Mouse (Mus musculus) adrenal gland, postnatal 36 days (tissue): ENCODE data around the gene Olfr1040. TPM values are rescaled to one million over a fixed set of nuclear protein-coding genes. Genes with fewer than 3 reads are reported as not detected.
"Not testable (repeated sequence)": the region's sequence is repeated elsewhere in the genome, so short reads cannot be mapped to it uniquely, and the experiment has no call there.

Experiments
- DNase-seq, 2 experiments: peaks; one replicate each; pipeline ENCODE4 v3.0.0; 2021; ENCODE audit warnings: mixed read lengths in 1 of 2
- long read RNA-seq, 2 experiments: library from polyadenylated mRNA; stranded (forward); transcript quantifications; one replicate each; pipeline ENCODE4 v2.0.0; 2021; ENCODE audit warnings: borderline sequencing depth in 2 of 2
- total RNA-seq, 2 experiments: library from RNA; stranded (reverse); gene quantifications; 2 replicates each; pipeline ENCODE4 v1.2.3; 2021

Gene Olfr1040
- not detected for total RNA-seq
- long read RNA-seq, experiment 1: 0 reads
- long read RNA-seq, experiment 2: 0 reads

DNA sequence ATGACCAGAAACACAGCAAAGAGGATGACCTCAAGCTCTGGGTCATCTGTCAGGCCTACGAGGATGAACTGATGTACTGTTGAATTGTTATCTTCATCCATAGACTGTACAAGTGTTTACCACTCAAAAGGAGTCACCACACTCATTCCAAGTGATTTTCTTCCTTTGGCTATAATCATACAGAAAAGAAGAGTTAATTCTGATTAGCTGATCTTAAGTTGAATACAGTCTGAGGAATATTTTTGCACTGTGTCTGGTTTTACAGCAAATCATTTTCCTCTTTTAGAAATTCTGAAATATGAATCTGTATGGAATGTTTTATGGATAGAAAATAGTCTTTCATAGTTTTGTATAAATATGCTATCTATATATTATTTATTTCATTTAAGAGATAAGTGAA is at the start of gene Olfr1040:
Olfr1040 (minus strand) TSS at position 101 of the 400 bp plus-strand sequence.
- no peak for DNase-seq

DNA sequence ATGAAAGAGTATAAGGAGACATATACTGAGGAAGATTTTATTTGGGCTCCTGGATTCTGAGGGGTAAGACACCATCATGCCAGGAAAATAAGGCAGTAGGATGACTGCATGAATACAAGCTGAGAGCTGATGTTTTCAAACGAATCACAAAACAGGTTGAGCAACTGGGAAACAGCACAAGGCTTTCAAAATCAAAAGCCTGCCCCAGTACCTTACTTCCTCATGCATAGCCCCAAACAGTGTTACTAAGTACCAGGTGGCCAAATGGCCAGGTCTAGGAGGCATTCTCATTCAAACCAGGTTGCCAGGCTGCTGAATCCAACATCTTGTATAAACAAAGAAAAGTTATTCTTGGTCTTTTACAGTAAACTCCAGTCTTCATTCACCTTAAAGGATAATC is 49.3 kb upstream of the Olfr1040 start:
- DNase-seq: no peak

- DNase-seq: no peak
Observed at GRCm38 (mm10) chr2:86185583-86185982, 39.1 kb upstream of the Olfr1040 start, which contains the start of gene Olfr52. TSS of gene Olfr52 (minus strand) at chr2:86185683.

DNA sequence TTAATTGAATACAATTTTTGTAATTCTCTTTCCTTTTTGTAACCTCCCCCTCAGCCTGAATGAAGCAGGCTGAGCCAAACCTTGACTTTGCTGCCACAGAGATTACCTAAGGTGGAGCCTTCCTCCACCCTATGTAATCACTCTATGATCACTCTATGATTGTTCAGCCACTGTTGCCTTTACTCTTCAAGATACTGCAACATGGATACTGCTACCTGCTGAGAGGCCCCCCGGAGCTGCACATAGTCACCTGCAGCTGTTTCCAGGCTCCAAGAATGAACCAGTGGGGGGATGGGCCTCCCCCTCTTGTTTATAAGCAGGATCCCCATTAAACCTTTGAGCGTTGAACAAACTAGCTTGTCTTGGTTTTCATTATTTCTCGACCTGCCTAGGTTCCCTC is 33.4 kb upstream of the Olfr1040 start:
- DNase-seq: no peak

DNA sequence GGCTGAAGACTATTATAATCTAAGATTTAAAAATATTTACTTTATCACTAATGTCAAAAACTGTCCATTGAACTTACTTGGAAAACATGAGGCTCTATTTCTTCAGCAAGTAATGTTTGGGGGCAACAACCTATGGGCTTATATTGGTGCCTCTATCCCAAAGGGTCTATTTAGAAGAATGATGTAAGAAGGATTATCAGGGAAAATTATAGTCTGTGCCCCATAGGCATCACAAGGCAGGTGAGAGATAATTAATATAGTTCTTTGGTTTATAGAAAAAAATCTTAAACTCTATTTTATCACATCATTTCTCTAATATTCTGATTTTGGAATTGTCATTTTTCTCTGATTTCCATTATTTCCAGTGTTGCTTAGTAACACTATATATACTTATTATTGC is 31.2 kb upstream of the Olfr1040 start, which contains the start of gene Olfr1044:
Olfr1044 (minus strand) TSS at position 101 of the 400 bp plus-strand sequence.
- no peak for DNase-seq

- not testable (repeated sequence) for DNase-seq
Observed at GRCm38 (mm10) chr2:86175422-86175821, 28.9 kb upstream of the Olfr1040 start.

GRCm38 (mm10) chr2:86167422-86167821 is 20.9 kb upstream of the Olfr1040 start, which contains the start of gene Olfr1043:
TSS of gene Olfr1043 (minus strand) at chr2:86167522.
- DNase-seq: no peak

DNA sequence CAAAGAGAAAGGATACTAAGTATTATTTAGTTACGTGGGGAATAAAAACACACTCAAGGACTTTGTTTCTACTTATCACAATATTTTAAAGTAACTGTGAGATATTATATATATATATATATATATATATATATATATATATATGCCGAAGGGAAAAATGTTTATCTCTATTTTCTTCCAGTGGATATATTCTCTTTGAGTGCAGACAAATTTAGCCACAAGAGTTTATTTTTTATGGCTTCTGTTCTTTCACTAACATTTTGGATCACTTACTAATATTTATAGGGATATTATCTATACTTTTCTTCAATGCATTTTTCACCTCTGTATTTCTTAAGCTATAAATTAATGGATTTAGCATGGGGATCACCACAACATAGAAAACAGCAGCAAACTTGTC is 15.2 kb upstream of the Olfr1040 start, which contains the start of gene Olfr1042:
Olfr1042 (minus strand) TSS at position 101 of the 400 bp plus-strand sequence.
- no peak for DNase-seq

- DNase-seq: no peak
Observed at GRCm38 (mm10) chr2:86135828-86136227, 10.7 kb downstream of the Olfr1040 start, which contains the start of gene Olfr1039. TSS of gene Olfr1039 (minus strand) at chr2:86135928.

Other genes starting within 250 kb of the Olfr1040 start
- gene Olfr1024, start 241.7 kb downstream of the Olfr1040 start, total RNA-seq: not detected
- gene Olfr1025-ps1, start 231.5 kb downstream of the Olfr1040 start, total RNA-seq: not detected
- not detected for gene Olfr1026, start 225.2 kb downstream of the Olfr1040 start, total RNA-seq
- gene Olfr1028, start 196.3 kb downstream of the Olfr1040 start, total RNA-seq: not detected
- not detected for gene Olfr1029, start 172.8 kb downstream of the Olfr1040 start, total RNA-seq
- not detected for gene Olfr1030, start 167.5 kb downstream of the Olfr1040 start, total RNA-seq
- not detected for gene Olfr1031, start 156.4 kb downstream of the Olfr1040 start, total RNA-seq
- not detected for gene Olfr1032, start 141.2 kb downstream of the Olfr1040 start, total RNA-seq
- gene Olfr1033, start 126.1 kb downstream of the Olfr1040 start, total RNA-seq: 1 to 10 TPM; 4.8 to 5.8 TPM
- gene Olfr1034, start 100.9 kb downstream of the Olfr1040 start, total RNA-seq: under 1 TPM in 1 of 2 experiments, not detected in 1; 0.33 TPM
- not detected for gene Olfr1036, start 72.7 kb downstream of the Olfr1040 start, total RNA-seq
- not detected for gene Olfr1037, start 59.3 kb downstream of the Olfr1040 start, total RNA-seq
- gene Olfr1039, start 10.8 kb downstream of the Olfr1040 start, total RNA-seq: not detected
- not detected for gene Olfr1042, start 15.1 kb upstream of the Olfr1040 start, total RNA-seq
- not detected for gene Olfr1043, start 20.8 kb upstream of the Olfr1040 start, total RNA-seq
- gene Olfr1044, start 31.1 kb upstream of the Olfr1040 start, total RNA-seq: not detected
- gene Olfr52, start 39.0 kb upstream of the Olfr1040 start, total RNA-seq: not detected
- not detected for gene Olfr1045, start 56.3 kb upstream of the Olfr1040 start, total RNA-seq
- gene Olfr1046, start 72.6 kb upstream of the Olfr1040 start, total RNA-seq: not detected
- gene Olfr1047, start 84.7 kb upstream of the Olfr1040 start, total RNA-seq: not detected
- not detected for gene Olfr1048, start 93.6 kb upstream of the Olfr1040 start, total RNA-seq
- not detected for gene Olfr1049, start 111.6 kb upstream of the Olfr1040 start, total RNA-seq
- gene Olfr1051, start 132.4 kb upstream of the Olfr1040 start, total RNA-seq: not detected
- not detected for gene Olfr1052, start 145.7 kb upstream of the Olfr1040 start, total RNA-seq
- not detected for gene Olfr1053, start 168.6 kb upstream of the Olfr1040 start, total RNA-seq
- gene Olfr1054, start 188.7 kb upstream of the Olfr1040 start, total RNA-seq: not detected
- not detected for gene Olfr1055, start 203.6 kb upstream of the Olfr1040 start, total RNA-seq
- gene Olfr1056, start 215.7 kb upstream of the Olfr1040 start, total RNA-seq: not detected
- gene Olfr1057, start 231.7 kb upstream of the Olfr1040 start, total RNA-seq: not detected
- not detected for gene Olfr1058, start 241.8 kb upstream of the Olfr1040 start, total RNA-seq